Mouse (Mus musculus): Measurements from ENCODE around the gene Mogat1. TPM values are rescaled to one million over a fixed set of nuclear protein-coding genes. Genes with fewer than 3 reads are reported as not detected.

The Mogat1 gene
- polyA plus RNA-seq, 1 experiment from 2014 or later: not detected

- no peak overlapping the region for H3K4me2 ChIP-seq (ENCODE audit: low read depth, severe bottlenecking)
- no peak for ATAC-seq (ENCODE audit: insufficient number of reproducible peaks, low FRiP score, low TSS enrichment, low read depth)
- H3K4me1 ChIP-seq (ENCODE audit: control insufficient read depth, insufficient read depth, low read length): no peaks in the 10 kb centered on the region
- no peak overlapping the region for H3K9ac ChIP-seq (ENCODE audit: low read length)
- H3K4me3 ChIP-seq (ENCODE audit: low read depth, low read length): no peak overlapping the region
- DNase-seq (ENCODE audit: low spot score): no peak
- H3K9me3 ChIP-seq (ENCODE audit: control insufficient read depth, low read length): no peaks in the 10 kb centered on the region
- no peak overlapping the region for H3K27ac ChIP-seq (replicated peaks; ENCODE audit: low read depth, low read length)
- 77% methylated on average over 9 of the region's 9 CpGs for WGBS
- H3K27me3 ChIP-seq (ENCODE audit: control insufficient read depth, insufficient read depth, low read length): no peaks in the 10 kb centered on the region
- no peaks in the 10 kb centered on the region for H3K36me3 ChIP-seq (ENCODE audit: control insufficient read depth, insufficient read depth, low read length)
Observed at GRCm38 (mm10) chr1:78546258-78546657, 35.5 kb downstream of the Mogat1 start.

DNA sequence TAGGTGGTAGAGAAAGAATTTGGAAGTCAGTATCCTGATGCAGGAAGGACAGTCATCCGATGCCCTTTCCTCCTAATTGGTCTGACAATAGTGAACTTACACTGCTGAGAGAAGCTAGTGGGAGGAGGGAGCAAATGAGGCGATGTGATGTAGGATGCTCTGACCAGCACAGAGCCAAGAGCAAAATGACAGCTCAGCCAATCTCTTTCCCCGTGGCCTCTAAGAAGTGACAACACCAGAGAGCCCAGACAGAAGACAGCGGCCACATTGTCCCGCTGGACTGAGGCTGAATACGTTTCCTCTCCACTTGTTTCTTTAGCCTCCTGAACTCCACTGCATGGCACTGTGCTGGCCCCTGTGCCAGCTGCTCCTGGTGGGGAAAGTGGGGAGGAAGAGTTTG is 38.2 kb downstream of the Mogat1 start:
- DNase-seq (ENCODE audit: low spot score) (no peak), ATAC-seq (ENCODE audit: insufficient number of reproducible peaks, low FRiP score, low TSS enrichment, low read depth) (no peak)
- H3K27me3 ChIP-seq (ENCODE audit: control insufficient read depth, insufficient read depth, low read length): no peaks in the 10 kb centered on the region
- no peaks in the 10 kb centered on the region for H3K9me3 ChIP-seq (ENCODE audit: control insufficient read depth, low read length)
- H3K4me3 ChIP-seq (ENCODE audit: low read depth, low read length): no peak overlapping the region
- H3K9ac ChIP-seq (ENCODE audit: low read length): no peak overlapping the region
- H3K27ac ChIP-seq (replicated peaks; ENCODE audit: low read depth, low read length): no peak overlapping the region
- H3K4me1 ChIP-seq (ENCODE audit: control insufficient read depth, insufficient read depth, low read length): no peaks in the 10 kb centered on the region
- no peaks in the 10 kb centered on the region for H3K36me3 ChIP-seq (ENCODE audit: control insufficient read depth, insufficient read depth, low read length)
- 65% methylated on average over 6 of the region's 6 CpGs for WGBS
- H3K4me2 ChIP-seq (ENCODE audit: low read depth, severe bottlenecking): no peak overlapping the region

- Histone ChIP-seq H3K4me1 (ENCODE audit: control insufficient read depth, insufficient read depth, low read length) (no peaks in the 10 kb centered on the region), H3K9ac (ENCODE audit: low read length) (no peak overlapping the region), H3K4me3 (ENCODE audit: low read depth, low read length) (no peak overlapping the region), H3K27me3 (ENCODE audit: control insufficient read depth, insufficient read depth, low read length) (no peaks in the 10 kb centered on the region), H3K4me2 (ENCODE audit: low read depth, severe bottlenecking) (no peak overlapping the region), H3K27ac (replicated peaks; ENCODE audit: low read depth, low read length) (no peak overlapping the region), H3K36me3 (ENCODE audit: control insufficient read depth, insufficient read depth, low read length) (no peaks in the 10 kb centered on the region), H3K9me3 (ENCODE audit: control insufficient read depth, low read length) (no peaks in the 10 kb centered on the region)
- WGBS: 77% methylated on average over 8 of the region's 8 CpGs
- DNase-seq (ENCODE audit: low spot score) (no peak), ATAC-seq (ENCODE audit: insufficient number of reproducible peaks, low FRiP score, low TSS enrichment, low read depth) (no peak)
Observed at GRCm38 (mm10) chr1:78554012-78554666, 43.3 kb downstream of the Mogat1 start.

DNA sequence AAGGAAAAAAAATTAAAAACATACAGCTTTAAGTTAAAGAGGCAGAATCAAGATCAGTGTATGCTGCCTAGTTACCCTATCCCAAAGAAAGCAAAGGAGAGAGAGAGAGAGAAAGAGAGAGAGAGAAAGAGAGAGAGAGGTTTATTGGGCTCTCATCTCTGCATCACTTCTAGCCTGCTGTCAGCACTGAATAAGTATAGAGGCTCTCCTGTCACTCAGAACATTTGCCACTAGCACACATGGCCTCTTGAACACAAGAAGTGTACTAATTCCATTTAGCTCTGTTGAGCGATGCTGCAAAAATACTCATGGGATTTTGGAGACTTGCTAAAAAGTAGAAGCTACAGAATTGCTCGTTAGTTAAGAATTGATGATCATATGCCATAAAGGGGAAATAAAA is 56.2 kb downstream of the Mogat1 start:
- ATAC-seq (ENCODE audit: insufficient number of reproducible peaks, low FRiP score, low TSS enrichment, low read depth) (no peak), DNase-seq (ENCODE audit: low spot score) (no peak)
- Histone ChIP-seq H3K36me3 (ENCODE audit: control insufficient read depth, insufficient read depth, low read length) (no peaks in the 10 kb centered on the region), H3K9ac (ENCODE audit: low read length) (no peak overlapping the region), H3K27ac (replicated peaks; ENCODE audit: low read depth, low read length) (no peak overlapping the region), H3K4me2 (ENCODE audit: low read depth, severe bottlenecking) (no peak overlapping the region), H3K4me3 (ENCODE audit: low read depth, low read length) (no peak overlapping the region), H3K4me1 (ENCODE audit: control insufficient read depth, insufficient read depth, low read length) (no peaks in the 10 kb centered on the region; the same call in 1 of the 2 replicates), H3K27me3 (ENCODE audit: control insufficient read depth, insufficient read depth, low read length) (no peaks in the 10 kb centered on the region), H3K9me3 (ENCODE audit: control insufficient read depth, low read length) (no peaks in the 10 kb centered on the region)
- WGBS: 69% methylated on average over 2 of the region's 2 CpGs

DNA sequence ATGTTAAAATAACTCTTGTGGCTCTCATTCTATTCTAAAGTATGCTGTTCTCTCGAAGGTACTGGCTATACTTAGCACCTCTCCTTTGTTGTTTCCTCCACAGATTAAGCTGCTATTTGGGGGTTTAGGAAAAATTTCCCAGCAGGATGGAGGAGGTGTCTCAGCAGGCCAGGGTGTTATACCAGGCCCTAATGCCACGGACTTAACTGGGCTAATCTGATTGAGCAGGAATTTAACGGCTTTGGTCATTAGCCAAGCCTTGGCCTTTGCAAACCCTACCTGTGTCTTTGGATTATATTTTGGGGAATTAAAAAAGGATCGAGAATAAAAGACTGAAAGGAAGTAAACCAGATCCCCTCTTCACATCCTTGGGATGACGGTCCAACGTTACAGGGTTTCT is 56.6 kb downstream of the Mogat1 start:
- no peak overlapping the region for H3K27ac ChIP-seq (replicated peaks; ENCODE audit: low read depth, low read length)

DNA sequence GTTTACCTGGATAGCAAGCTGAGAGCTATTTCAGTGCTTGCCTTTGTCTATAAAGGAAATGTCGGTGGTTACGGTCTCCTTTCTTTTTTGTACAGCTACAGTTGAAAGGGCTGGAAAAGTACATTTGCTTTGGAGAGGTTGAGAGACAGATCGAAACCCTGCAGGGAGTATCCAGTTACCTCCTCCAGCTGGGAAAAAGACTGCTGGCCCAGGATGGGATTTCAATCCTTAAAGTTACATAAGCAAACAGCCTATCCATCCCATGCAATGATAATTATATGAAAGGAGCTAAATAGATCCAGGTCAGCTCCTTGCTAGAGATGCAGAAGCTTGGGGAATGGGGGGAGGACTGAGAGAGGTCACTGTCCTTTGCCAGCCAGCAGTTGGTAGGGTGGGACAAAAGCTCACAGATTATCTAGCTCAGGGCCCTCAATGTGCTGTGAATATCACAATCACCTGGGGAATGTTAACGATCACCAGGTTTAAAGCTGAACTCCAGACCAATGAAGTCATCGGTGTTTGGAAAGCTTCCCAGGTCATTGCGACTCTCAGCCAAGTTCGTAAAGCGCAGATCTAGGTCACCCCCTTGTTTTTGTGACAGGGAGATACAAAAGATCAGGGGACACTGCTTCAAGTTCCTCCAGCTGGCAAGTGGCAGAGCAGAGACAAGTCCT is 57.2 kb downstream of the Mogat1 start:
- Histone ChIP-seq H3K4me2 (ENCODE audit: low read depth, severe bottlenecking) (no peak overlapping the region), H3K9ac (ENCODE audit: low read length) (no peak overlapping the region), H3K4me1 (ENCODE audit: control insufficient read depth, insufficient read depth, low read length) (no peaks in the 10 kb centered on the region; the same call in 1 of the 2 replicates), H3K9me3 (ENCODE audit: control insufficient read depth, low read length) (no peaks in the 10 kb centered on the region), H3K27ac (replicated peaks; ENCODE audit: low read depth, low read length) (no peak overlapping the region), H3K4me3 (ENCODE audit: low read depth, low read length) (no peak overlapping the region), H3K36me3 (ENCODE audit: control insufficient read depth, insufficient read depth, low read length) (no peaks in the 10 kb centered on the region), H3K27me3 (ENCODE audit: control insufficient read depth, insufficient read depth, low read length) (no peaks in the 10 kb centered on the region)
- DNase-seq (ENCODE audit: low spot score): peak; percentile 30
- peak; percentile 26; the same call in 1 of the 2 replicates for ATAC-seq (ENCODE audit: insufficient number of reproducible peaks, low FRiP score, low TSS enrichment, low read depth)
- WGBS: 41% methylated on average over 8 of the region's 8 CpGs

More for the DNA sequence above, 56.6 kb downstream of the Mogat1 start:
- Histone ChIP-seq H3K4me3 (ENCODE audit: low read depth, low read length) (no peak overlapping the region), H3K9ac (ENCODE audit: low read length) (no peak overlapping the region), H3K27me3 (ENCODE audit: control insufficient read depth, insufficient read depth, low read length) (no peaks in the 10 kb centered on the region), H3K9me3 (ENCODE audit: control insufficient read depth, low read length) (no peaks in the 10 kb centered on the region), H3K4me1 (ENCODE audit: control insufficient read depth, insufficient read depth, low read length) (no peaks in the 10 kb centered on the region; the same call in 1 of the 2 replicates), H3K36me3 (ENCODE audit: control insufficient read depth, insufficient read depth, low read length) (no peaks in the 10 kb centered on the region), H3K4me2 (ENCODE audit: low read depth, severe bottlenecking) (no peak overlapping the region)
- DNase-seq (ENCODE audit: low spot score) (no peak), ATAC-seq (ENCODE audit: insufficient number of reproducible peaks, low FRiP score, low TSS enrichment, low read depth) (no peak)
- 33% methylated on average over 6 of the region's 6 CpGs for WGBS

- ATAC-seq (ENCODE audit: insufficient number of reproducible peaks, low FRiP score, low TSS enrichment, low read depth) (no peak), DNase-seq (ENCODE audit: low spot score) (no peak)
- H3K4me1 ChIP-seq (ENCODE audit: control insufficient read depth, insufficient read depth, low read length): no peaks in the 10 kb centered on the region; the same call in 1 of the 2 replicates
- no peaks in the 10 kb centered on the region for H3K9me3 ChIP-seq (ENCODE audit: control insufficient read depth, low read length)
- no peak overlapping the region for H3K4me2 ChIP-seq (ENCODE audit: low read depth, severe bottlenecking)
- no peak overlapping the region for H3K27ac ChIP-seq (replicated peaks; ENCODE audit: low read depth, low read length)
- no peaks in the 10 kb centered on the region for H3K27me3 ChIP-seq (ENCODE audit: control insufficient read depth, insufficient read depth, low read length)
- WGBS: 91% methylated on average over 5 of the region's 5 CpGs
- no peaks in the 10 kb centered on the region for H3K36me3 ChIP-seq (ENCODE audit: control insufficient read depth, insufficient read depth, low read length)
- no peak overlapping the region for H3K4me3 ChIP-seq (ENCODE audit: low read depth, low read length)
- no peak overlapping the region for H3K9ac ChIP-seq (ENCODE audit: low read length)
Observed at GRCm38 (mm10) chr1:78569617-78570016, 58.8 kb downstream of the Mogat1 start.

DNA sequence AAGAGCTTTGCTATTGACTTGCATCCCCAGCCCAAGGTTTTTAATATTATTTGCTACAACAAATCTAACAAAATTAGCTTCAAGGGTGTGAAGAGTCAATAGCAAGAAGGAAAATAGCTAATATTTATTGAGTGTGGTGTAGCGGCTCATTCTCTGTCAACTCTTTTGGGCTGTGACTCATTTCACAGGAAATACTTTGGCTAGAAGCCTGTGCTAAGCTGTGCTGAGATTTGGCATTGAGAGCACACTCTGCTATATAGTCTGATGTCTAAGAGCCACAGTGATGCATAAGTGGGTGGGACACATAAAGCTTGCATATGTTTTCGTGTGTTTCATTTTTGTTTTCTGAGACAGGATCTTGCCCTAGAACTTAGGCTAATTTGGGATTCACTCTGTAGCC is 74.3 kb downstream of the Mogat1 start:
- ATAC-seq (ENCODE audit: insufficient number of reproducible peaks, low FRiP score, low TSS enrichment, low read depth): no peak

More for the DNA sequence above, 74.3 kb downstream of the Mogat1 start:
- no peak overlapping the region for H3K9ac ChIP-seq (ENCODE audit: low read length)
- H3K4me1 ChIP-seq (ENCODE audit: control insufficient read depth, insufficient read depth, low read length): no peaks in the 10 kb centered on the region
- H3K4me2 ChIP-seq (ENCODE audit: low read depth, severe bottlenecking): no peak overlapping the region
- DNase-seq (ENCODE audit: low spot score): no peak
- no peaks in the 10 kb centered on the region for H3K27me3 ChIP-seq (ENCODE audit: control insufficient read depth, insufficient read depth, low read length)
- 84% methylated on average over 2 of the region's 2 CpGs for WGBS
- no peak overlapping the region for H3K4me3 ChIP-seq (ENCODE audit: low read depth, low read length)
- H3K9me3 ChIP-seq (ENCODE audit: control insufficient read depth, low read length): no peaks in the 10 kb centered on the region
- H3K27ac ChIP-seq (replicated peaks; ENCODE audit: low read depth, low read length): no peak overlapping the region
- H3K36me3 ChIP-seq (ENCODE audit: control insufficient read depth, insufficient read depth, low read length): no peaks in the 10 kb centered on the region

Data from limb, embryonic 11.5 days (tissue).